Comparison of ENCODE assay signal across 9 mouse cellular contexts in genomic region chr10:59223890-59224289, GRCm38 (mm10). TPM values are rescaled to one million over a fixed set of nuclear protein-coding genes. Genes with fewer than 3 reads are reported as not detected.
A peak's percentile ranks its signal among the peaks of the same experiment; 100 is the strongest.
DNase-seq lines count a peak whose midpoint lies in the region; ATAC-seq and TF ChIP-seq lines count a peak whose summit lies in the region.
"Had no signal": no experiment of that assay in that cellular context is flagged by ENCODE, and none has a peak within 500 bp of the region (broad histone marks: within the 10 kb centered on the region; RNA-seq: fewer than 3 reads in every experiment).

No protein-coding gene starts in this region.

- no peak for DNase-seq in embryonic facial prominence, embryonic 10.5 days (ENCODE audit: low spot score)
- DNase-seq in spleen, adult 2 months (ENCODE audit: low read depth in 1 of 2, low spot score in 2 of 2) = no peak
- no peak for DNase-seq in spleen, postnatal 36 days (ENCODE audit: low spot score in 2 of 2)
- DNase-seq in stomach, postnatal 0 days (ENCODE audit: low spot score) = no peak
- DNase-seq in right cerebral cortex, adult 18-20 months = no peak
- DNase-seq in layer of hippocampus, adult 11-12 months (ENCODE audit: low spot score) = no peak
- DNase-seq: heart, postnatal 36 days had no signal

- no peak for TF ChIP-seq CTCF in spleen, adult 2 months (IDR thresholded peaks at IDR 0.05; ENCODE audit: extremely low read depth, insufficient read depth, insufficient read length, insufficient replicate concordance)
- no peak for TF ChIP-seq CTCF in stomach, postnatal 0 days (IDR thresholded peaks at IDR 0.05; ENCODE audit: low read depth)

- peak overlapping the region; percentile 96 for H3K4me2 ChIP-seq in embryonic facial prominence, embryonic 12.5 days (replicated peaks)
- peak overlapping the region; percentile 82 for H3K4me2 ChIP-seq in liver, embryonic 15.5 days
- peak overlapping the region; percentile 99 for H3K4me2 ChIP-seq in stomach, postnatal 0 days (replicated peaks; ENCODE audit: low read depth)

- no peaks in the 10 kb centered on the region for H3K9me3 ChIP-seq in embryonic facial prominence, embryonic 12.5 days
- no peaks in the 10 kb centered on the region for H3K9me3 ChIP-seq in embryonic facial prominence, embryonic 10.5 days
- no peaks in the 10 kb centered on the region for H3K9me3 ChIP-seq in liver, embryonic 15.5 days (replicated peaks)
- H3K9me3 ChIP-seq in stomach, postnatal 0 days (ENCODE audit: control insufficient read depth, low read length) = no peaks in the 10 kb centered on the region

- H3K27ac ChIP-seq in embryonic facial prominence, embryonic 12.5 days = no peak overlapping the region
- H3K27ac ChIP-seq in embryonic facial prominence, embryonic 10.5 days (replicated peaks) = no peak overlapping the region
- no peak overlapping the region for H3K27ac ChIP-seq in spleen, adult 2 months (ENCODE audit: insufficient read depth, low read length)
- no peak overlapping the region for H3K27ac ChIP-seq in liver, embryonic 15.5 days (replicated peaks)
- no peak overlapping the region for H3K27ac ChIP-seq in stomach, postnatal 0 days (replicated peaks)

- TF ChIP-seq EP300 in stomach, postnatal 0 days (optimal IDR thresholded peaks at IDR 0.05) = no peak

- no peaks in the 10 kb centered on the region for H3K27me3 ChIP-seq in embryonic facial prominence, embryonic 12.5 days
- peaks cover 10% of the 10 kb centered on the region; the same call in 1 of the 2 replicates for H3K27me3 ChIP-seq in embryonic facial prominence, embryonic 10.5 days (replicated peaks; ENCODE audit: low read depth, poor library complexity, severe bottlenecking)
- peaks cover 7% of the 10 kb centered on the region for H3K27me3 ChIP-seq in spleen, adult 2 months (ENCODE audit: control insufficient read depth, insufficient read depth, low read length)
- peaks cover 60% of the 10 kb centered on the region for H3K27me3 ChIP-seq in liver, embryonic 15.5 days
- no peaks in the 10 kb centered on the region for H3K27me3 ChIP-seq in stomach, postnatal 0 days (ENCODE audit: control insufficient read depth, insufficient read depth, low read length)

- no peak for ATAC-seq in embryonic facial prominence, embryonic 12.5 days (ENCODE audit: insufficient number of reproducible peaks, insufficient read depth, low FRiP score, low TSS enrichment)
- no peak for ATAC-seq in liver, embryonic 15.5 days (ENCODE audit: insufficient read depth)
- ATAC-seq in stomach, postnatal 0 days (ENCODE audit: low FRiP score, low TSS enrichment) = no peak

- WGBS in embryonic facial prominence, embryonic 12.5 days = 57% methylated on average over 4 of the region's 4 CpGs
- 71% methylated on average over 4 of the region's 4 CpGs for WGBS in embryonic facial prominence, embryonic 10.5 days
- 73% methylated on average over 4 of the region's 4 CpGs for WGBS in spleen, adult 2 months
- WGBS in liver, embryonic 15.5 days (ENCODE audit: insufficient replicate concordance) = 62% methylated on average over 4 of the region's 4 CpGs
- 70% methylated on average over 4 of the region's 4 CpGs for WGBS in stomach, postnatal 0 days

- H3K36me3 ChIP-seq in embryonic facial prominence, embryonic 12.5 days = no peaks in the 10 kb centered on the region
- peaks cover 6% of the 10 kb centered on the region for H3K36me3 ChIP-seq in embryonic facial prominence, embryonic 10.5 days (replicated peaks)
- no peaks in the 10 kb centered on the region for H3K36me3 ChIP-seq in spleen, adult 2 months (ENCODE audit: control insufficient read depth, insufficient read depth, low read length)
- H3K36me3 ChIP-seq in liver, embryonic 15.5 days (replicated peaks) = no peaks in the 10 kb centered on the region
- H3K36me3 ChIP-seq in stomach, postnatal 0 days (ENCODE audit: control insufficient read depth, insufficient read depth, low read length) = no peaks in the 10 kb centered on the region

- peaks cover 11% of the 10 kb centered on the region; the same call in 1 of the 2 replicates for H3K4me1 ChIP-seq in embryonic facial prominence, embryonic 12.5 days
- H3K4me1 ChIP-seq in embryonic facial prominence, embryonic 10.5 days = peaks cover 28% of the 10 kb centered on the region
- H3K4me1 ChIP-seq in spleen, adult 2 months (ENCODE audit: control insufficient read depth, insufficient read depth, insufficient read length) = no peaks in the 10 kb centered on the region; the same call in 1 of the 2 replicates
- H3K4me1 ChIP-seq in liver, embryonic 15.5 days (replicated peaks) = peaks cover 26% of the 10 kb centered on the region
- H3K4me1 ChIP-seq in stomach, postnatal 0 days (replicated peaks; ENCODE audit: control insufficient read depth, insufficient read depth) = peaks cover 4% of the 10 kb centered on the region; the same call in 1 of the 2 replicates

- H3K4me3 ChIP-seq in embryonic facial prominence, embryonic 12.5 days = peak overlapping the region; percentile 63; the same call in 1 of the 2 replicates
- H3K4me3 ChIP-seq in embryonic facial prominence, embryonic 10.5 days = no peak overlapping the region
- peak overlapping the region; percentile 18; the same call in 1 of the 2 replicates for H3K4me3 ChIP-seq in spleen, adult 2 months (ENCODE audit: extremely low read depth, insufficient read depth, insufficient read length)
- H3K4me3 ChIP-seq in liver, embryonic 15.5 days (replicated peaks) = peak overlapping the region; percentile 64; the same call in 1 of the 2 replicates
- H3K4me3 ChIP-seq in stomach, postnatal 0 days (ENCODE audit: low read depth, low read length) = peak overlapping the region; percentile 21

- H3K9ac ChIP-seq in embryonic facial prominence, embryonic 12.5 days = no peak overlapping the region
- H3K9ac ChIP-seq in liver, embryonic 15.5 days = no peak overlapping the region
- no peak overlapping the region for H3K9ac ChIP-seq in stomach, postnatal 0 days (ENCODE audit: low read length)

- no peak for TF ChIP-seq POLR2A in spleen, adult 2 months (IDR thresholded peaks at IDR 0.05; ENCODE audit: low read depth, low read length)

RNA-seq across cellular contexts. Expression of gene Sowahc, which starts 2.1 kb away (rescaled TPM):
- 15.1 and 16.6 TPM in 2 replicates for polyA plus RNA-seq in embryonic facial prominence, embryonic 12.5 days (2016; fragmentation: Nextera tagmentation; extraction: Ambion mirVana)
- polyA plus RNA-seq in embryonic facial prominence, embryonic 10.5 days (2016; fragmentation: Nextera tagmentation; extraction: Ambion mirVana) = 12.4 and 12.8 TPM in 2 replicates
- polyA plus RNA-seq in spleen, adult 2 months (2012; rRNA removed) = 2.5 and 3.4 TPM in 2 replicates
- 2.0 and 2.5 TPM in 2 replicates for polyA plus RNA-seq in liver, embryonic 15.5 days (2015; fragmentation: Nextera tagmentation; extraction: Ambion mirVana)
- polyA plus RNA-seq in stomach, postnatal 0 days (2015; fragmentation: Nextera tagmentation; extraction: Ambion mirVana) = 9.5 and 10.2 TPM in 2 replicates

RNA-seq across cellular contexts. Expression of gene Sept10, which starts 2.2 kb away (rescaled TPM):
- polyA plus RNA-seq in embryonic facial prominence, embryonic 12.5 days (2016; fragmentation: Nextera tagmentation; extraction: Ambion mirVana) = 32.1 and 36.8 TPM in 2 replicates
- 36.8 and 37.3 TPM in 2 replicates for polyA plus RNA-seq in embryonic facial prominence, embryonic 10.5 days (2016; fragmentation: Nextera tagmentation; extraction: Ambion mirVana)
- polyA plus RNA-seq in spleen, adult 2 months (2012; rRNA removed) = 1.4 and 2.0 TPM in 2 replicates
- 9.4 and 11.2 TPM in 2 replicates for polyA plus RNA-seq in liver, embryonic 15.5 days (2015; fragmentation: Nextera tagmentation; extraction: Ambion mirVana)
- polyA plus RNA-seq in stomach, postnatal 0 days (2015; fragmentation: Nextera tagmentation; extraction: Ambion mirVana) = 23.6 and 25.2 TPM in 2 replicates
